Mouse (Mus musculus) neural tube, embryonic 13.5 days (tissue): ENCODE data around the gene Epb42. TPM values are rescaled to one million over a fixed set of nuclear protein-coding genes. Genes with fewer than 3 reads are reported as not detected.

ENCODE experiments used
- ATAC-seq: fragments of 200-750 bp; cut with Nextera tagmentation; 2 replicates; pipeline ENCODE4 v1.8.0; 2017; ENCODE audit warnings: low read depth, mild to moderate bottlenecking, moderate TSS enrichment, moderate library complexity
- H3K27ac ChIP-seq: fragments of 300-500 bp; sonication (generic); replicated peaks from 2 replicates; pipeline ENCODE4 v1.5.1; 2015; ENCODE audit warnings: moderate library complexity, mild to moderate bottlenecking, inconsistent platforms
- H3K27me3 ChIP-seq: fragments of 300-500 bp; sonication (generic); 2 replicates; pipeline ENCODE4 v1.6.1; 2015; ENCODE audit warnings: mild to moderate bottlenecking, inconsistent platforms
- H3K36me3 ChIP-seq: fragments of 300-500 bp; sonication (generic); 2 replicates; pipeline ENCODE4 v1.6.1; 2015; ENCODE audit warnings: mild to moderate bottlenecking, inconsistent platforms
- H3K4me1 ChIP-seq: fragments of 300-500 bp; sonication (generic); replicated peaks from 2 replicates; pipeline ENCODE4 v1.6.1; 2015; ENCODE audit warnings: inconsistent platforms
- H3K4me2 ChIP-seq: fragments of 300-500 bp; sonication (generic); 2 replicates; pipeline ENCODE4 v1.6.1; 2015; ENCODE audit warnings: inconsistent platforms, mild to moderate bottlenecking, moderate library complexity
- H3K4me3 ChIP-seq: fragments of 300-500 bp; sonication (generic); 2 replicates; pipeline ENCODE4 v1.5.1; 2015; ENCODE audit warnings: mild to moderate bottlenecking, inconsistent platforms
- H3K9ac ChIP-seq: fragments of 300-500 bp; sonication (generic); 2 replicates; pipeline ENCODE4 v1.6.1; 2015; ENCODE audit warnings: moderate library complexity, mild to moderate bottlenecking, inconsistent platforms
- H3K9me3 ChIP-seq: fragments of 300-500 bp; sonication (generic); 2 replicates; pipeline ENCODE4 v1.6.1; 2016; ENCODE audit warnings: inconsistent platforms
- WGBS: fragments of 180-500 bp; shearing (Covaris S2); methylation state at CpG from one replicate; pipeline ENCODE4 v1.1.7; 2015; 5-methylcytosine and 5-hydroxymethylcytosine counted together
- polyA plus RNA-seq: library from polyadenylated mRNA; unstranded; fragments of >200 nt; fragmentation: Nextera tagmentation; extraction: Ambion mirVana; gene quantifications from 2 replicates; pipeline ENCODE4 v1.2.1, GENCODE M21; 2015

Gene Epb42
- polyA plus RNA-seq = 0.99 and 1.0 TPM in 2 replicates

DNA sequence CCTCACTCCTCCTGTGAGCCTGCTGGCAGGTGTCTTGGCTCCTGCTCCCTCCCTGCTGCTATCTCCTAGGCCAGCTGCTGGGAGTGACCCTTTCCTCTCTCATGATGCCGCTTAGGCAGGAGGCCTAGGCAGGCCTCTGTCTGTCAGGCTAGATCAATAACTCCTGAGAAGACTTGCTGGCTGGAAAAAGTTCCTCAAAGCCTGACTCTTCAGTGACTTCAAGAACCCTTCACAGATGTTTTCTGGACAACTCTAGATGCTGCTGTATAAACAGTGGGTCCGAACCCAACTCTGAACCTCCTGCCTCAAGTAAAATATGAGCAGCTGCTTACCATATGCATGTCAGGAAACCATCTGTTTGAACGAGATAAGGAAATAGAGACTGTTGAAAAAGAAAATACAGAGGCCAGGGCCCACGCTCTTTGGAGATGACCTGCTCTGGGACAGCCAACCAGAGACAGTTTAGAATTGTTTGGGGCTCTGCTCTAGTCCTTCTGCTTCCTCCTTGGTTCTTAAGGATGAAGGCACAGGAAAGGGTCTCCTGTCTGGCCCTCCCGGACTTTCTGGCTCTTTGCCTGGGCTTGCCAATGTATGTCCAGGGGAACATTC lies at the start of gene Epb42:
Epb42 (minus strand) TSS at position 340 of the 609 bp plus-strand sequence.
- Histone ChIP-seq H3K4me1 (no peaks in the 10 kb centered on the region), H3K9ac (no peak within 1 kb of the TSS), H3K36me3 (no peaks in the 10 kb centered on the region), H3K27ac (no peak within 1 kb of the TSS), H3K9me3 (no peaks in the 10 kb centered on the region), H3K4me3 (no peak within 1 kb of the TSS), H3K27me3 (no peaks in the 10 kb centered on the region), H3K4me2 (no peak within 1 kb of the TSS)
- ATAC-seq = no peak
- 75% methylated on average over 5 of the region's 5 CpGs for WGBS

DNA sequence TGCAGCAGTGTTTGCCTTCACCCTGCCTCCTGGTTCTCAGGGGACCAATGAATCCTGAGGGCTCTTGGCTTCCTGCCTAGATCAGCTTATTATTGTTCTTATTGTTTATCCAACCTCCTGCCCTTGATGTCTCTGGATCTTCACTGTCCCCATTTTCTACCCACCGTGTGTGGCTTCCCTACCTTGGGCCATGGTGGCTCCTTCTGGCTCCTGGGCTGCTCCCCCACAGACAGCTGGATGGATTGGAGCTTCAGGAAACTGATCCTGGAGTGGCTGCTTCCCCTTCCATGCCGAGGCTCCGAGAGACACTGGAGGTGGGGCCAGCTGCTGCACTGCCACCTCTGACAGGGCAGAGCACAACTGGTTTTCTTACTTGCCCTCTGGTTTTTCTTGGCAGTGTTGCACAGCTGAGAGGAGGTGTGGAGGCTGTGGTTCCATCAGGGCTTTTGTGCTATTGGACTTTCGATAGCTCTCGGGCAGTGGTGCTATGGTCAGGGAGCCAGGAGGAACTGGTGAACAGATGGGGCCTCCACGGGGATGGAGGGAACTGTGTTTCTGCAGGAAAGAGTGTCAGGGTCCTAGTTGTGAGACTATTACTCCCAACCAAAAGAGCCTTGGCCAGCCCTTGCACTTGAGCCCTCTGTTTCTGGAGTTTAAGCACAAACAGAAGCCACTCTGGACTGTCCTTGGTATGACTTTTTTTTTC lies 48.8 kb upstream of the Epb42 start, which contains the start of gene Tgm5:
Tgm5 (minus strand) TSS at position 362 of the 706 bp plus-strand sequence.
- Histone ChIP-seq H3K4me2 (no peak within 1 kb of the TSS), H3K27ac (no peak within 1 kb of the TSS), H3K9ac (no peak within 1 kb of the TSS), H3K36me3 (no peaks in the 10 kb centered on the region), H3K9me3 (no peaks in the 10 kb centered on the region), H3K4me3 (no peak within 1 kb of the TSS), H3K27me3 (no peaks in the 10 kb centered on the region), H3K4me1 (peaks cover 9% of the 10 kb centered on the region; the same call in 1 of the 2 replicates)
- ATAC-seq = no peak
- 45% methylated on average over 6 of the region's 6 CpGs for WGBS

DNA sequence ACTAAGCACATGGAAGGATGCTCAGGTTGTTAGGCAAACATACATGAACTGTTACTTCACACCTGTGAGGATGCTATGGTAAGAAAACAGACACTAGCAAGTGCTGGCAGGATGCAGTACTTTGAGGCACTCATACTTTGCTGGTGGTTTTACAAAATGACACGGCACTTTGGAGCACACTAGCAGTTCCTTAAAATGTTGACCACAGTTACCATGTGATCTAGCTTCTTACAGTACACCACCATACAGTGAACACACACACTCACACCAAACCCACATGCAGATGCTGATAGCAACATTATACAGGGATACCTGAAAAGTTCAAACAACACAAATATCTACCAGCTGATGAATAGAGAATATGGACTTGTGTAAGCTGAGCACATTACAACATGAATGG lies 45.8 kb upstream of the Epb42 start:
- no peaks in the 10 kb centered on the region for H3K9me3 ChIP-seq
- H3K4me3 ChIP-seq = no peak overlapping the region
- H3K4me1 ChIP-seq = peaks cover 9% of the 10 kb centered on the region; the same call in 1 of the 2 replicates
- no peaks in the 10 kb centered on the region for H3K27me3 ChIP-seq
- H3K4me2 ChIP-seq = no peak overlapping the region
- H3K9ac ChIP-seq = no peak overlapping the region
- WGBS = 88% methylated on average over 1 of the region's 1 CpGs
- no peaks in the 10 kb centered on the region for H3K36me3 ChIP-seq
- no peak overlapping the region for H3K27ac ChIP-seq
- no peak for ATAC-seq

DNA sequence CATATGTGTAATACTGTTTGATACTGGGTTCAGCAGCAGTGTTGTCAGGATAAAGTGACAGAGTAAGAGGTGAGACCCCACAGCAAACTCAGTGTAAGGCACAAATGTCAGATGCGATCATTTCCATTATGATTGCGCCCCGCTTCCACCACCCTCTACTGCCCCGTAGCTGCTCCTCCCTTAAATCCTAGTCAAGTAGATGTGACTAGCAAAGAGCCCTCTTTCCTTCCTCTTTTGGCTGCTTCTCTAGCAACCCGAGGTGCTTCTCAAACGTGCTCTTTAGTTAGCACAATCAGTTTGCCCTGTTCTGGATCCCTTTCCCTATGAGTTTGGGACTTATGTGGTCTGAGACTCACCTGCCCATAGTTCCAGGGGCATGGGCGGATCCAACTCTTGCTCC lies 37.9 kb upstream of the Epb42 start:
- WGBS = 84% methylated on average over 7 of the region's 7 CpGs
- Histone ChIP-seq H3K4me3 (no peak overlapping the region), H3K27me3 (no peaks in the 10 kb centered on the region), H3K4me2 (no peak overlapping the region), H3K9me3 (no peaks in the 10 kb centered on the region), H3K36me3 (no peaks in the 10 kb centered on the region), H3K4me1 (no peaks in the 10 kb centered on the region), H3K9ac (no peak overlapping the region), H3K27ac (no peak overlapping the region)
- no peak for ATAC-seq

DNA sequence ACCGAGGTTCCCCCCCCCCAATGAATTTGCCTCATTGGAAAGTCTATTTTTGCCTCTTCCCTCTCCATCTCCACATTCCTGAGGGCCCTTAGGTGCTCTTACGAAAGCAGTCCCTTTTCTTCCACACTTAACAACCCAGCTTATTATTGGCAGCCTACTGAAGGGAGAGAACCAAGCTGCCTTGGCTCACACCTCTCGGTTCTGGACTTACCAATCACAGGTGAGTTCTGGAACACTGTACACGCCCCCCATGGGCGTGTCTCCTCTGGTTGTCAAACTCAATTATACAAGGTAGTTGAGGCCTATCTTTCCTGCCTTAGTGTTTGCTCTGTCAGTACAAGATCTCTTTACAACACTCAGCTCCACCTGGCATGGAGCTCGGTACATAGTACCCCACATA lies 35.0 kb upstream of the Epb42 start:
- no peak for ATAC-seq
- WGBS = 84% methylated on average over 6 of the region's 6 CpGs
- Histone ChIP-seq H3K27me3 (no peaks in the 10 kb centered on the region), H3K36me3 (no peaks in the 10 kb centered on the region), H3K9ac (no peak overlapping the region), H3K9me3 (no peaks in the 10 kb centered on the region), H3K4me2 (no peak overlapping the region), H3K27ac (no peak overlapping the region), H3K4me1 (no peaks in the 10 kb centered on the region), H3K4me3 (no peak overlapping the region)

DNA sequence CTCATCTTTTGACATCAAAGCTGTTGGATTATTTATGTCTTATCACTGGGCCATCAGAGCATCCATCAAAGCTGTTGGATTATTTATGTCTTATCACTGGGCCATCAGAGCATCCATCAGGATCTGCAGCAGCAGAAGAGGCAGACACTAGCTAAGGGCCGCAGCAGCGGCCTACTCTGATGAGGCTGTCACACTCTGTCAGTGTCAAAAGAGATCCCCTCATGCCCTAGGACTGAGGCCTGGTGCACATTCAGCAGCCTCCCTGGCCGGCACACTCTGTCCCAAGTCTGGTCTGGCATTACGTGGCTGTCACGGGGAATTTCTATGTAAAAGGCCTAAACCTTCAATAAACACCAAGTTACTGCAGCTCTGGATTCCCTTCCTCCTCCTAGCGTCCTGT lies 32.6 kb upstream of the Epb42 start:
- ATAC-seq = no peak
- H3K4me2 ChIP-seq = no peak overlapping the region

DNA sequence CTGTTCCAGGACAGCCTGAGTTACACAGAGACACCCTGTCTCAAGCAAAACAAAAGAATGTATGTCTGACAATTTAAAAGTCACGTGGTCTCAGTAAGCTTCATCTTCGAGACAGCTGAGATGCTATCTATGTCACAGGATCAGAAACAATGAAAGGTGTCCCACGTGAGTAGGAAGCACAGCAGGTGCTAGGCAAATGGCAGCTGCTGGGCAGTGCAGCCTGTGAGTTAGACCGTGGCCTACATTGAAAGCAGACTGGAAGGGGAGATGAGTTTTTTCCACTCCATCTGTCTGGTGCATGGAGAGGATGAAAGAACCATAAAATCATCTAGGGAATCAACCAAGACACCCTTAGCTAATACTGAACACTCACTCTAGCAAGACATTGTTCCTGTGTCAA lies 30.2 kb upstream of the Epb42 start:
- no peak overlapping the region for H3K4me3 ChIP-seq
- H3K9ac ChIP-seq = no peak overlapping the region
- no peaks in the 10 kb centered on the region for H3K4me1 ChIP-seq
- H3K9me3 ChIP-seq = no peaks in the 10 kb centered on the region
- no peak overlapping the region for H3K27ac ChIP-seq
- H3K27me3 ChIP-seq = no peaks in the 10 kb centered on the region
- 52% methylated on average over 4 of the region's 4 CpGs for WGBS
- H3K4me2 ChIP-seq = no peak overlapping the region
- no peak for ATAC-seq
- H3K36me3 ChIP-seq = no peaks in the 10 kb centered on the region

More for the DNA sequence above, 32.6 kb upstream of the Epb42 start:
- Histone ChIP-seq H3K9me3 (no peaks in the 10 kb centered on the region), H3K36me3 (no peaks in the 10 kb centered on the region), H3K27me3 (no peaks in the 10 kb centered on the region), H3K4me3 (no peak overlapping the region), H3K9ac (no peak overlapping the region), H3K4me1 (no peaks in the 10 kb centered on the region), H3K27ac (no peak overlapping the region)
- WGBS = 62% methylated on average over 6 of the region's 6 CpGs

DNA sequence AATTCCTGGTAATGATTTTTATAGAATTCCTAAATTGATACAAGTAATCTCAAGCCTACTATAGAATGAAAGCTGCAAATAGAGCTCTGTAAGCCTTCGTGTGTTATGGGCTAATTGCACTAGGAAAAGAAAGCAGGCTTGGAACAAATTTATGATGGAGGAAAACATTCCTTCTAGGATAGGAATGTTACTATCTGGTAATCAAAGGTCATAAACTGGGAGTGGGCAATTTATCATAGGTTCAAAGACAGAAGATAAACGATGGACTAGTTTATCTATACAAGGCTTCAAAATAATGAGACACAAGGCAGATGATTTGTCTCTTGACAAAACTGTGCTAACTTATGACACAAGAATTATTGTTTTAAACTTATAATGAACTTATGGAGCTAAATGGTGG lies 24.4 kb upstream of the Epb42 start:
- WGBS = 57% methylated on average over 2 of the region's 2 CpGs
- Histone ChIP-seq H3K4me1 (no peaks in the 10 kb centered on the region), H3K9ac (no peak overlapping the region), H3K27me3 (no peaks in the 10 kb centered on the region), H3K27ac (no peak overlapping the region), H3K36me3 (no peaks in the 10 kb centered on the region), H3K4me3 (no peak overlapping the region), H3K4me2 (no peak overlapping the region), H3K9me3 (no peaks in the 10 kb centered on the region)
- no peak for ATAC-seq

DNA sequence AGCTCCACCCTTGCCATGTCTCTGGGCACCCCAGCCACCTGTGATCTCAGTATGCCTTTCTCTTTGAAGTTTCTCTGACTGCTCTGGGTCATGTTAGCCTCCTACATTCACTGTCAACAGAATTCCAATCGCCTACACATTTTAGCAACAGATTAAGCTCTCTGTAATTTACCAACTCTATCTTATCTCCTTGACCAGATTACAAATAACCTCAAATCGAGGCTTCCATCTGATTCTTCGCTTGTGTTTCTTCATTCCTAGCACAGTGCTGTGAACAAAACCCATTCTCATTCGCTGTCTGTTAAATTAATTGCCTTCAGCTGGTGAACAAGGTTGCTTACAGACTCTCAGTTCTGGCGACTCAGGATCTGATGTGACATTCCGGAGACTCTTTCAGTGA lies 21.1 kb upstream of the Epb42 start:
- H3K27ac ChIP-seq = no peak overlapping the region
- no peak overlapping the region for H3K4me2 ChIP-seq
- no peaks in the 10 kb centered on the region for H3K9me3 ChIP-seq
- WGBS = 69% methylated on average over 6 of the region's 6 CpGs
- no peaks in the 10 kb centered on the region for H3K36me3 ChIP-seq
- no peak overlapping the region for H3K9ac ChIP-seq
- no peaks in the 10 kb centered on the region for H3K27me3 ChIP-seq
- H3K4me1 ChIP-seq = no peaks in the 10 kb centered on the region
- no peak for ATAC-seq
- no peak overlapping the region for H3K4me3 ChIP-seq

DNA sequence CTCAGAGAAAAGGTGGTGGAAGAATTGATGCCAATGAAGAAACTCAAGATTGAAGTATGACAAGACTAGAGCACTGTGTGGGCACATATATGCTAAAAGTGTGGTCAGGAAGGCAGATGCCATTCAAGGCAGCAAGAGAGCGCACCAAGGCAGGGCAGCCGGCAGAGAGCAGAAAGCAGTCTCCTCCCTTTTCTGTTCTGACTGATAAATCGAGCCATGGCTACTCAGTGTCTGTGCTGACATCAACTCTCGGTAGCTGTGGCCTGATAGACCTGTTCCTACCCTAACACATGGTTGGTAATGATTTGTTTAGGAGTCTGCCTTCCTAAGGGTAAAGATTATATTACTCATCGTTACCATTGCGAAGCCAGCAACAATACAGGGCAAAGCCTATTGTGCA lies 19.0 kb upstream of the Epb42 start:
- no peak overlapping the region for H3K4me2 ChIP-seq
- H3K4me3 ChIP-seq = no peak overlapping the region
- 89% methylated on average over 6 of the region's 6 CpGs for WGBS
- H3K36me3 ChIP-seq = no peaks in the 10 kb centered on the region
- no peaks in the 10 kb centered on the region for H3K27me3 ChIP-seq
- no peaks in the 10 kb centered on the region for H3K9me3 ChIP-seq
- H3K27ac ChIP-seq = no peak overlapping the region
- ATAC-seq = no peak
- H3K4me1 ChIP-seq = no peaks in the 10 kb centered on the region
- H3K9ac ChIP-seq = no peak overlapping the region

DNA sequence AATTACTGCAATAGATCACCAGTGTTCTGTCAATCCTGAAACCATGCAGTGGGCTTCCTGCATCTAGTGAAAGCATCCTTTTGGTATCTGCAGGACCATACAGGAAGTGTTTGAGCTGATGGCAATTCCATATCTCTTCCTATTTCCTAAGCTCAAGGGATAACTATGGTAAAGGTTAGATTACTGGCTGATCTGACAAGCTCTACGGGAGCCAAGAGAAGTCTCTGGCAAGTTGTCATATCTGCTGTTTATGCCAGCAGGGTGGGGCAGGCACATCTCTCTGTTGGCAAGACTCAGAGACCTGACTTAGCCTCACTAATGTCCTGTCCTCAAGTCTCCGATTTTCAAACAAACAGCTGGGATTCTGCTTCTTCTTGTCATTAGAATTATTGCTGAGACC lies 17.2 kb upstream of the Epb42 start:
- Histone ChIP-seq H3K27ac (no peak overlapping the region), H3K27me3 (no peaks in the 10 kb centered on the region), H3K4me1 (no peaks in the 10 kb centered on the region), H3K4me3 (no peak overlapping the region), H3K36me3 (no peaks in the 10 kb centered on the region), H3K9me3 (no peaks in the 10 kb centered on the region), H3K9ac (no peak overlapping the region), H3K4me2 (no peak overlapping the region)
- 86% methylated on average over 2 of the region's 2 CpGs for WGBS
- no peak for ATAC-seq

DNA sequence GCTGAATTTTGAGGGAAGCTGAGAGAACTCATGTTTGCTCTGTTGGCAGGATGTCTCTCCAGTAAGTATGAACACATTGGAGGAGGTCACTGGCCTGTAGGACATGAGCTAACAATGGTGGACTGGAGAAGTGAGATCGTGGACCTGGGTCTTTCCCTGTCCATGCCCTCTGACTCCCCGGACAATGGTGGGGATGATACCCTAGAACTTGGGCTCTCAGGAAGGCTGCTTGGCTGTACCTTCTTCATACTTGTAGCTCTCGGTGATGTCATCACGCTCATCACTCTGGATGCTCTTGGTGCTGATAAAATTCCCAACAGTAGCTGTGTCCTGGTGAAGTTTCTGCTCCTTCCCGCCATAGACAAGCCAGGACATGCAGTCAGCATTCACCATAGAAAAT lies 15.3 kb upstream of the Epb42 start:
- no peak overlapping the region for H3K9ac ChIP-seq
- H3K4me2 ChIP-seq = no peak overlapping the region
- no peak overlapping the region for H3K27ac ChIP-seq
- H3K4me1 ChIP-seq = no peaks in the 10 kb centered on the region
- no peaks in the 10 kb centered on the region for H3K9me3 ChIP-seq
- H3K36me3 ChIP-seq = no peaks in the 10 kb centered on the region
- H3K4me3 ChIP-seq = no peak overlapping the region
- no peak for ATAC-seq
- 95% methylated on average over 5 of the region's 5 CpGs for WGBS
- no peaks in the 10 kb centered on the region for H3K27me3 ChIP-seq

DNA sequence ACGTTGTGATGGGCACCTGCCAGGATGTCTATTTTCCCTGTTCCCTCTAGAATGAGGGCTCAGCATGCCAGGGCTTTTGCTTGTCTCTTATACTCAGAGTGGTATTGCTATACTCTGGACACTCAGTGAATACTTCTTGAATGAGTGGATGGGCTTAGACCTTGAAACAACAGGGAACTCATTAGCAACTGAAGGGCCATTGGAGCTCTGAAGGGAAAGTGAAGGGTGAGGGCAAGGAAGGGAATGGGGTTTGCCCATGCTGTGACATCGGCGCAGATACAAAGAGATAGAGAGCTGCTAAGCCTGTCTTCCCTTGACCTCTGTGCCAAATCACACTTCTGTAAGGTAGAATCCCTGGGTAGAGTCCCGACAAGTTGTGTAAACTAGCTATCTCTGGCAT lies 8.8 kb upstream of the Epb42 start:
- H3K9ac ChIP-seq = no peak overlapping the region
- no peaks in the 10 kb centered on the region for H3K4me1 ChIP-seq
- no peak overlapping the region for H3K27ac ChIP-seq
- ATAC-seq = no peak
- no peaks in the 10 kb centered on the region for H3K9me3 ChIP-seq
- H3K4me3 ChIP-seq = no peak overlapping the region
- H3K36me3 ChIP-seq = no peaks in the 10 kb centered on the region
- no peaks in the 10 kb centered on the region for H3K27me3 ChIP-seq
- 76% methylated on average over 4 of the region's 4 CpGs for WGBS
- H3K4me2 ChIP-seq = no peak overlapping the region
